Mouse (Mus musculus) hindbrain, postnatal 0 days (tissue): ENCODE data around the gene Ctsd. TPM values are rescaled to one million over a fixed set of nuclear protein-coding genes. Genes with fewer than 3 reads are reported as not detected.

Experiments
- ATAC-seq: fragments of 200-750 bp; cut with Nextera tagmentation; 2 replicates; pipeline ENCODE4 v1.8.0; 2017; ENCODE audit warnings: mild to moderate bottlenecking, moderate TSS enrichment, moderate library complexity
- DNase-seq: peaks from one replicate; pipeline ENCODE4 v3.0.0-alpha.2; 2015; ENCODE audit warnings: low spot score
- H3K27ac ChIP-seq: fragments of 300-500 bp; sonication (generic); 2 replicates; pipeline ENCODE4 v1.5.1; 2014; ENCODE audit warnings: mild to moderate bottlenecking
- H3K27me3 ChIP-seq: fragments of 300-500 bp; sonication (generic); 2 replicates; pipeline ENCODE4 v1.6.1; 2014; ENCODE audit warnings: low read length, mixed read lengths; ENCODE audit not compliant: insufficient read depth
- H3K36me3 ChIP-seq: fragments of 300-500 bp; sonication (generic); 2 replicates; pipeline ENCODE4 v1.6.1; 2014; ENCODE audit warnings: low read length, mixed read lengths; ENCODE audit not compliant: insufficient read depth
- H3K4me1 ChIP-seq: fragments of 300-500 bp; sonication (generic); 2 replicates; pipeline ENCODE4 v1.6.1; 2014; ENCODE audit warnings: antibody characterized with exemption, low read length, mixed read lengths; ENCODE audit not compliant: insufficient read depth
- H3K4me2 ChIP-seq: fragments of 300-500 bp; sonication (generic); 2 replicates; pipeline ENCODE4 v1.6.1; 2014; ENCODE audit warnings: low read depth, mild to moderate bottlenecking, low read length, moderate library complexity, mixed read lengths
- H3K4me3 ChIP-seq: fragments of 300-500 bp; sonication (generic); 2 replicates; pipeline ENCODE4 v1.5.1; 2014; ENCODE audit warnings: low read length
- H3K9ac ChIP-seq: fragments of 300-500 bp; sonication (generic); replicated peaks from 2 replicates; pipeline ENCODE4 v1.6.1; 2014; ENCODE audit warnings: mild to moderate bottlenecking, low read length, moderate library complexity, mixed read lengths
- H3K9me3 ChIP-seq: fragments of 300-500 bp; sonication (generic); 2 replicates; pipeline ENCODE4 v1.6.1; 2016; ENCODE audit warnings: low read length, mixed read lengths
- CTCF ChIP-seq: IDR thresholded peaks from 2 replicates; pipeline ENCODE4 v1.5.1; 2016; ENCODE audit warnings: antibody characterized with exemption, control low read depth, low read depth
- WGBS: fragments of 180-500 bp; shearing (Covaris S2); extraction: QIAGEN DNeasy Blood & Tissue Kit; methylation state at CpG from one replicate; pipeline ENCODE4 v1.1.7; 2014; 5-methylcytosine and 5-hydroxymethylcytosine counted together
- polyA plus RNA-seq: library from polyadenylated mRNA; unstranded; fragments of >200 nt; fragmentation: Nextera tagmentation; extraction: Ambion mirVana; gene quantifications from 2 replicates; pipeline ENCODE4 v1.2.1, GENCODE M21; 2015
- total RNA-seq: library from RNA; depleted of rRNA; stranded (reverse); fragments of >200 nt; gene quantifications from 2 replicates; pipeline ENCODE4 v1.2.3, GENCODE M21; 2014; rRNA removed

Gene Ctsd
- total RNA-seq (638 and 755 TPM in 2 replicates), polyA plus RNA-seq (400 and 402 TPM in 2 replicates)

DNA sequence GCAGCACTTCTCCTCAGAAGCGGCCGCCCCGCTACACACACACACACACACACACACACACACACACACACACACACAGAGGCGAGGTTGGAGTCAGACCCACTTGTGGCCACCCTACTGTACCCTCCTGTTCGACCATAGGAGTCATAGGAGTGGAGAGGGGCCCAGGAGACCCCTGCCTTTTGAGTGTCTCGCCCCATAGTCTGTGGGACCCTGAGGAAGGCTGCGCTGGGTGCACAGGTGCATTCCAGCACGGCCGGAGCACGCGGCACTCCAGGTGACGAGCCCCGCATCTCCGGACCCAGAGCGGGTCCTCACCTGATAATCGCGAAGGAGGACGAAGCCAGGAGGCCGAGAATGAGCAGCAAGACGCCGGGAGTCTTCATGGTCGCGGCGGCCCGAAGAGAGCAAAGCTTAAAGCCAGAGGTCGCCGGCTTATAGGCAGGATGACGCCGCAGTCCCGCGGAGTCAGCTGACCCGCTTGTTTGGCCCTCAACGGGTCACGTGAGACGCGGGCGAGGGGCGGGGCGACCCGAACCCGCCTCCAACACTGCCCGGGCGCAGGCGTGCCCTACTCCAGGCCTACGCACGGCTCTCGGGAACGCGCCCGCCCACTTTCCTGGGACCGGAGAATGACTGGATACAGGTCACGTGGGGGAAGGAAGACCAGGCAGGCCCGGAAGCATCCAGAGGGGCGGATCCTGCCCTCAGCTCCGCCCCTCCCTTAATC, at the start of gene Ctsd:
Ctsd (minus strand) TSS at position 620 of the 730 bp plus-strand sequence.
- WGBS, result under 1% methylated on average over 55 of the region's 55 CpGs
- no peaks in the 10 kb centered on the region for H3K9me3 ChIP-seq

DNA sequence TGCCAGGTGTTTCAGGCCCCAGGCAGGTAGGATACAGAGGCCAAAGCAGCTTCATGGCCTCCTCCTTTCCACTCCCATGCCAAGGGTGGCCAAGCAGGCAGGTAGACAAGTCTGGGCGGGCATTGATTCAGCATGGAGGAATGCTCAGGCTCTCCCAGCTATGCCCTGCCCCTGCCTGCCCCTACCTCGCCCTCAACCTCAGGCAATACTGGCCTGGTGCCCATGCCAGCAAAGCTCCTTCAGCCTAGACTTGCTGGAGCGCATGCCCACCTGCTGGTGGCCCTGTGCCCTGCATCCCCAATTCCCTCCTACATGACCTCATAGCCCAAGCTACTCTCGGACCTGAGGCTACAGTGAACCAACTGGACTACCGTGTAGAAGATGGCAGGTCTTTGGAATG, 49.5 kb upstream of the Ctsd start:
- DNase-seq, result no peak
- peak; percentile 41 for TF ChIP-seq CTCF
- no peaks in the 10 kb centered on the region for H3K9me3 ChIP-seq

More for the DNA sequence above, at the start of gene Ctsd:
- peak within 1 kb of the TSS; percentile 85 for H3K4me2 ChIP-seq
- TF ChIP-seq CTCF, result no peak
- no peaks in the 10 kb centered on the region for H3K27me3 ChIP-seq
- H3K27ac ChIP-seq, result peak within 1 kb of the TSS; percentile 82
- peaks cover 26% of the 10 kb centered on the region for H3K36me3 ChIP-seq
- peaks cover 16% of the 10 kb centered on the region for H3K4me1 ChIP-seq
- DNase-seq, result peak; percentile 98
- ATAC-seq, result peak; percentile 98
- peak within 1 kb of the TSS; percentile 77 for H3K4me3 ChIP-seq
- H3K9ac ChIP-seq, result peak within 1 kb of the TSS; percentile 82

DNA sequence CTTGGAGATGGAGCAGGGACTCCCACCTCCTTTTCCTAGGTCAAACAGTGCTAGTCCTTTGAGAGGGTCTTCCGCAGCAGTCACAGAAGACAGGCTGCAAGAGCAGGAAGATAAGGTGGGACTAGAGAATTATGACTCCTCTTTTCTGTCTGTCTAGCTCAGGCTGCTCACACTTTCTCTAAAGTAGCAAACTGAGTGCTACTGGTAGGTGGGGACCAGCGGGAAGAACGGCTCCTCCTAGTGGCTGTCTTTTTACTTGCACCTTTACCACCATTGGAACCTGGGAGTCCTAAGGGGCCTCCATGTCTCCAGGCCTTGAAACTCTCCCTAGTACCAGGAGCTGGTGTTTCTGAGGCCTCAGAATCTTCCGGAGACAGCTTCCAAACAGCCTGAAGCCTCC, 47.7 kb upstream of the Ctsd start:
- Histone ChIP-seq H3K4me1 (peaks cover 5% of the 10 kb centered on the region), H3K27me3 (no peaks in the 10 kb centered on the region), H3K9me3 (no peaks in the 10 kb centered on the region), H3K4me3 (no peak overlapping the region), H3K4me2 (no peak overlapping the region), H3K9ac (no peak overlapping the region), H3K36me3 (no peaks in the 10 kb centered on the region), H3K27ac (no peak overlapping the region)
- ATAC-seq (no peak), DNase-seq (peak; percentile 76)
- peak; percentile 81 for TF ChIP-seq CTCF
- WGBS, result 24% methylated on average over 4 of the region's 4 CpGs

More for the DNA sequence above, 49.5 kb upstream of the Ctsd start:
- no peak for ATAC-seq
- no peak overlapping the region for H3K4me3 ChIP-seq
- 83% methylated on average over 5 of the region's 5 CpGs for WGBS
- no peak overlapping the region for H3K27ac ChIP-seq
- H3K4me2 ChIP-seq, result no peak overlapping the region
- H3K27me3 ChIP-seq, result no peaks in the 10 kb centered on the region
- no peak overlapping the region for H3K9ac ChIP-seq
- H3K36me3 ChIP-seq, result no peaks in the 10 kb centered on the region
- no peaks in the 10 kb centered on the region for H3K4me1 ChIP-seq

DNA sequence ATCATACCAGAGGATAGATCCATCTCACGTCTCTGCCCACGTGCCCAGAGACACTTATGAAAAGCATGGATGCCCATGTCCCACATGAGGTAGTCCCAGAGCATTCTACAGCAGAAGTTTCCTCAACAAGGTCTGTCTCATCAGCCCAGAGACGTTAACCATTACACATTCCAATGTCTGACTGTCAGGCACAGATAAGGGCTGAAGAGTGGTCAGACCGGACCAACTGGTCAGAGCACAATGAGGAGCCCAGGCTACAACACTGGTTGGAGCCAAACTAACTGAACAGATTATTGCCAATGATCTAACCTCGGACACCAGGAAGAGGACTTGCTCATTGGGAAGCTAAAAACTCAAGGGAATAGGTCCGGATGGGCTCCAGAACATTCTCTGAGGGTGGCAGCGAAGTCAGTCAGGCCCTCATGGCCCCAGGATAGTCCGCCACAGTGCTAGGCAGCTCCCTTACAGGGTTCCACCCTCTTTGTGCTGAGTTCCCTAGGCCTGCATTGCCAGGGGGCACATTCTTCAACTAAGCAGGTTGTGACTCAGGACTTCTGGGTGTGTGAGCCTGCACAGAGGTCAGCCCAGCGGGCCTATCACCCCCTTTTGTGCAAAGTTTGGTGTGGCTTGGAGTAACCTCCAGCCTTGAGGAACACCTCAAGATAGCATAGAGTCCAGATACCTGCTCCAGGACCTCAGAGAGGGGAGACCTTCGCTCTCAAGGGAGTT, 46.5 kb upstream of the Ctsd start, which contains the start of gene Syt8:
Syt8 (plus strand) TSS at position 714 of the 729 bp plus-strand sequence.
- Histone ChIP-seq H3K9me3 (no peaks in the 10 kb centered on the region), H3K27ac (no peak within 1 kb of the TSS), H3K9ac (no peak within 1 kb of the TSS), H3K4me3 (no peak within 1 kb of the TSS), H3K4me2 (no peak within 1 kb of the TSS), H3K36me3 (no peaks in the 10 kb centered on the region), H3K27me3 (no peaks in the 10 kb centered on the region), H3K4me1 (peaks cover 13% of the 10 kb centered on the region)
- no peak for TF ChIP-seq CTCF
- WGBS, result 92% methylated on average over 10 of the region's 10 CpGs
- no peak for ATAC-seq
- DNase-seq, result no peak

DNA sequence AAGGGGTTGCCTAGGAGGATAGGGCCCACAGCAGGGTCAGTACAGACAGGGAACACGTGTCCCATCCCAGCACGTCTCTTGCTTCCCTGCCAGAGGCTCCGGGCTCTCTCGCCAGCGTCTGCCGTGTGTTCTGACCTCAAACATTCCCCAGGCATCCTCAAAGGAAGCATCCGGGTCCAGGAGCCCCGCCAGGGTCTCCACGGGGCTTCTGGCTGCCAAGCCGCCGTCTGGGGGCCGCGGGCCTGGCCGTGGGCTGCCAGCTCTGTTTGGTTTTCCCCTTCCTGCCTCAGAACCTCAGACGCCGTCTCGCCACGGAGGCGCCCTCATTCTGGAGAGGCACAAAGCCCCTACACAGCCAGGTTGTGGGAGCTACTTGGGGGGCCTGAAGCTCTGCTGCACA, 45.8 kb upstream of the Ctsd start:
- H3K36me3 ChIP-seq, result no peaks in the 10 kb centered on the region
- DNase-seq (no peak), ATAC-seq (no peak)
- no peaks in the 10 kb centered on the region for H3K27me3 ChIP-seq
- peaks cover 13% of the 10 kb centered on the region for H3K4me1 ChIP-seq
- H3K27ac ChIP-seq, result no peak overlapping the region
- no peak overlapping the region for H3K4me2 ChIP-seq
- 40% methylated on average over 19 of the region's 19 CpGs for WGBS
- no peak overlapping the region for H3K9ac ChIP-seq
- H3K4me3 ChIP-seq, result no peak overlapping the region
- no peak for TF ChIP-seq CTCF
- H3K9me3 ChIP-seq, result no peaks in the 10 kb centered on the region

DNA sequence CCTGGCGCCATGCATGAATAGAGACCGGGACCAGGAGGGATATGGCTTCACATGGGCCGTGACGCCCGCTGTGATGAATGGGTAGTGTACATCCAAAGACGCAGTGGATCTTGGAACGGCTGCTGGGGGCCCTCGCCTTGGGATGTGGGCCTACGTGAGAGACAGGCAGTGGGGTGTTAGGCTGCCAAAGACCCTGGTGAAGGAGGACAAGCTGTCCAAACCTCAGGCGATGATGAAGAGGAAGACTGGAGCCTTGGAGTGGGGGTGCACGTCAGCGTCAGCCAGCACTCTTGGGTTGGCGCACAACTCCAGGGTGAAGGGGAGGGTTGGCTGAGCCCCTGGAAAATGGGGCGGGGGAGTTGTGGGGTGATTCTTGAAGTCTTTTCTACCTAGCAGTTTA, 43.3 kb upstream of the Ctsd start:
- Histone ChIP-seq H3K4me2 (no peak overlapping the region), H3K4me1 (peaks cover 13% of the 10 kb centered on the region), H3K4me3 (no peak overlapping the region), H3K9ac (no peak overlapping the region), H3K27ac (no peak overlapping the region), H3K9me3 (no peaks in the 10 kb centered on the region), H3K27me3 (no peaks in the 10 kb centered on the region), H3K36me3 (no peaks in the 10 kb centered on the region)
- 68% methylated on average over 14 of the region's 14 CpGs for WGBS
- no peak for TF ChIP-seq CTCF
- no peak for ATAC-seq
- DNase-seq, result no peak
